Mouse (Mus musculus): Measurements from ENCODE around the gene Setd5. TPM values are rescaled to one million over a fixed set of nuclear protein-coding genes. Genes with fewer than 3 reads are reported as not detected.

Setd5 gene
- polyA plus RNA-seq, 1 experiment = 22.5 TPM

DNA sequence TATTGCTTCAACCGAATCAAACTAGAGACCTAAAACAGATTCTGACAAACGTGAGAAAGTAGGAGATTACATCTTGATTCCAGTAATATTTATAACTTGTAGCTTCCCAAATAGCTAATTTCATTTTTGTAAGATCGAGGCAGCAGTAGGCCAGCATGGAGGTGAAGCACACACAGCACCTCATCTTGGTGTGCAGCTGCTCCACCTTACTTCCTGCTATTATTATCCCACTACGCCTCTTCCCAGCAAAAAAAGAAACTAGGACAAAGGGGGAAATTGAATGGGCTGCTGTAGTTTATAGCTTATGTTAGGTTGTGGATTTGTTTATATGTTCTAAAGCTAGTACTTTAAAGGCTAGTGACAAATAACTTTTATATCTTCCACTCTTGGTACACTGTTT, 7.4 kb downstream of the Setd5 start:
- 52% methylated on average over 4 of the region's 4 CpGs for WGBS
- Histone ChIP-seq H3K4me1 (ENCODE audit: control insufficient read depth, insufficient read depth, insufficient read length) (peaks cover 8% of the 10 kb centered on the region), H3K4me3 (ENCODE audit: extremely low read depth, insufficient read depth, insufficient read length) (no peak overlapping the region), H3K36me3 (ENCODE audit: control insufficient read depth, insufficient read depth, low read length) (no peaks in the 10 kb centered on the region), H3K27me3 (ENCODE audit: control insufficient read depth, insufficient read depth, low read length) (no peaks in the 10 kb centered on the region), H3K27ac (ENCODE audit: insufficient read depth, low read length) (no peak overlapping the region)
- no peak for DNase-seq (ENCODE audit: low read depth in 1 of 2, low spot score in 2 of 2)
- no peak for TF ChIP-seq CTCF (IDR thresholded peaks at IDR 0.05; ENCODE audit: extremely low read depth, insufficient read depth, insufficient read length, insufficient replicate concordance)
- no peak for TF ChIP-seq POLR2A (IDR thresholded peaks at IDR 0.05; ENCODE audit: low read depth, low read length)

DNA sequence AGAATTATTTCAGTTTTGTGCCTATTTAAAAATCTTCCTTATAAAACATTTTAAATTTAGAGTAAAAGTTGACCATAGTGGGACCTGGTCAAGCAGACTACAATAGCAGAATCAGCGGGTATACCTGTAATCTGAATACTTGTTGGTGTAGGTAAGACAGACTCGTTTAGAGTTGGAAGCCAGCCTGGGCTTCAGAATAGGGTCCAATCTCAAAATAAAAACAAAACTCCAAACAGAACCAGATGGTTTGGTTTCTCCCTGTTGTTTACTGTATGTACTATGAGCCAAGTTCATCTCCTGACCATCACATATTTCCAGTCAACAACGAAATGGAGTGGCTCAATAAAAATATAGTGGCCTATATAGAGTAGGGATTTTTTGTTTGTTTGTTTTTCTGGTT, 16.0 kb downstream of the Setd5 start:
- TF ChIP-seq CTCF (IDR thresholded peaks at IDR 0.05; ENCODE audit: extremely low read depth, insufficient read depth, insufficient read length, insufficient replicate concordance) (no peak), POLR2A (IDR thresholded peaks at IDR 0.05; ENCODE audit: low read depth, low read length) (no peak)
- Histone ChIP-seq H3K36me3 (ENCODE audit: control insufficient read depth, insufficient read depth, low read length) (no peaks in the 10 kb centered on the region), H3K4me1 (ENCODE audit: control insufficient read depth, insufficient read depth, insufficient read length) (no peaks in the 10 kb centered on the region), H3K27ac (ENCODE audit: insufficient read depth, low read length) (no peak overlapping the region), H3K27me3 (ENCODE audit: control insufficient read depth, insufficient read depth, low read length) (no peaks in the 10 kb centered on the region), H3K4me3 (ENCODE audit: extremely low read depth, insufficient read depth, insufficient read length) (no peak overlapping the region)
- no peak for DNase-seq (ENCODE audit: low read depth in 1 of 2, low spot score in 2 of 2)
- 92% methylated on average over 3 of the region's 3 CpGs for WGBS

DNA sequence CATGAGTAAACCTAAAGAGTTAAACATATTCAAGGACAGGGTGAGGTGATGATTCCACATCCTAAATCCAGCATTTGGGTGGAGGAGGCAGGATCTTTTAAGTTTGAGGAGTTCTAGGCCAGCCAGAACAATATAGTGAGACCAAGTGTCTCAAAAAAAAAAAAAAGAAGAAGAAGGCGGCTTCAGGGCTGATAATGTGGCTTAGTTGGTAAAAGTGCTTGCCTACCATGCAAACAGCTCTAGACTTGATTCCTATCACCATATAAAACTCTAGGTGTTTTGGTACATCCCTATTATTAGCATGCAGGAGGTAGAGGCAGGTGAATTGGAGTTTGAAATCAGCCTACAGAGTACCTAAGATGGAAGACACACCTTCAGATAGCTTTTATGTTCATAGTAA, 18.4 kb downstream of the Setd5 start:
- WGBS = 88% methylated on average over 1 of the region's 1 CpGs
- TF ChIP-seq CTCF (IDR thresholded peaks at IDR 0.05; ENCODE audit: extremely low read depth, insufficient read depth, insufficient read length, insufficient replicate concordance) = no peak
- no peak for TF ChIP-seq POLR2A (IDR thresholded peaks at IDR 0.05; ENCODE audit: low read depth, low read length)

DNA sequence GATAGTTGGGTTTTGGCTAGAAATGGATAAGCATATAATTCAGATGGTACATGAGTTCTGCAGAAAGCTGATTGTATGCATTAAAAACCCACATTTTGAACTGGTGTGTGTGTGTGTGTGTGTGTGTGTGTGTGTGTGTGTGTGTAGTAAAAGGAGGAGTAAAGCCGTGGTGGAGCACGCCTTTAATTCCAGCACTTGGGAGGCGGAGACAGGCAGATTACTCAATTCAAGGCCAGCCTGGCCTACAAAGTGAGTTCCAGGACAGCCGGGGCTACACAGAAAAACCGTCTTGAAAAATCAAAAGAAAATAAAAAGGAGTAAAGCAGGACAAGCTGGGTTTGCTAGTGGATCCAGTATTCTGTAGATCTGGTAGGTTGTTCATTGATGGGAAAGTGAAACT, 20.5 kb downstream of the Setd5 start:
- 90% methylated on average over 5 of the region's 5 CpGs for WGBS
- Histone ChIP-seq H3K4me1 (ENCODE audit: control insufficient read depth, insufficient read depth, insufficient read length) (peaks cover 3% of the 10 kb centered on the region; the same call in 1 of the 2 replicates), H3K4me3 (ENCODE audit: extremely low read depth, insufficient read depth, insufficient read length) (no peak overlapping the region), H3K27ac (ENCODE audit: insufficient read depth, low read length) (no peak overlapping the region), H3K27me3 (ENCODE audit: control insufficient read depth, insufficient read depth, low read length) (no peaks in the 10 kb centered on the region), H3K36me3 (ENCODE audit: control insufficient read depth, insufficient read depth, low read length) (no peaks in the 10 kb centered on the region)
- DNase-seq (ENCODE audit: low read depth in 1 of 2, low spot score in 2 of 2) = no peak
- TF ChIP-seq POLR2A (IDR thresholded peaks at IDR 0.05; ENCODE audit: low read depth, low read length) = no peak
- no peak for TF ChIP-seq CTCF (IDR thresholded peaks at IDR 0.05; ENCODE audit: extremely low read depth, insufficient read depth, insufficient read length, insufficient replicate concordance)

More for the DNA sequence above, 18.4 kb downstream of the Setd5 start:
- H3K36me3 ChIP-seq (ENCODE audit: control insufficient read depth, insufficient read depth, low read length) = no peaks in the 10 kb centered on the region
- DNase-seq (ENCODE audit: low read depth in 1 of 2, low spot score in 2 of 2) = no peak
- H3K4me3 ChIP-seq (ENCODE audit: extremely low read depth, insufficient read depth, insufficient read length) = no peak overlapping the region
- peaks cover 3% of the 10 kb centered on the region; the same call in 1 of the 2 replicates for H3K4me1 ChIP-seq (ENCODE audit: control insufficient read depth, insufficient read depth, insufficient read length)
- no peaks in the 10 kb centered on the region for H3K27me3 ChIP-seq (ENCODE audit: control insufficient read depth, insufficient read depth, low read length)
- H3K27ac ChIP-seq (ENCODE audit: insufficient read depth, low read length) = no peak overlapping the region

DNA sequence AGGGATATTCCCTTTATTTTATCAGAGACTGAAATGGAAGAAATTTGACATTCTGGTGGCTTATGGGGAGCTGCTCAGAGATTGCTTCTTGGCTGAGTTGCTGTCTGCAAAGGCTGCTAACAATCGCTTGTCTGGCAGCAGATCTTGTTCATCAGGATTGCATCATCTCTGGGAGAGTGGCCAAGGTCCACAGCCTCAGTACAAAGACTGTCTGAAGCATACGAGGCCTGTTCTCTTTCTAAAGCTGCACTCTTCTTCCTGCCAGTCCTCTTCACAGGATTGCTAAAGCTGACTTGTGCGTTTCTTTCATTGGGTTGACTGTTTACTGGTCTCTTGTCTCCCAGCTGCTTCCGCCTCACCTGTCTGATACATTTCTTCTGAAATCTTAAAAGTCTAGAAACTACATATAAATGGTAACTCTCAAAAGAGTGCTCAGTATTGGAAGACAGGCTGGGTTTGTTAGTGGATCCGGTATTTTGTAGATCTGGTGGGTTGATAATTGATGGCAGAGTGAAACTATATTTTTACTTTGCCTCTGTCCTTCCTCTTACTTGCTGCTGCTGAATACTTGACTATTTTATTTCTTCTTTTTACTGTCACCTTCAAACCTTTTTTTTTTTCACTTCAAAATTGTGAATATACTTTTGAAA, 22.6 kb downstream of the Setd5 start:
- Histone ChIP-seq H3K4me3 (ENCODE audit: extremely low read depth, insufficient read depth, insufficient read length) (no peak overlapping the region), H3K36me3 (ENCODE audit: control insufficient read depth, insufficient read depth, low read length) (no peaks in the 10 kb centered on the region), H3K4me1 (ENCODE audit: control insufficient read depth, insufficient read depth, insufficient read length) (peaks cover 3% of the 10 kb centered on the region; the same call in 1 of the 2 replicates), H3K27me3 (ENCODE audit: control insufficient read depth, insufficient read depth, low read length) (no peaks in the 10 kb centered on the region), H3K27ac (ENCODE audit: insufficient read depth, low read length) (no peak overlapping the region; the same call in 1 of the 2 replicates)
- peak in 1 of 2 experiments; percentile 13 for DNase-seq (ENCODE audit: low read depth in 1 of 2, low spot score in 2 of 2)
- TF ChIP-seq CTCF (IDR thresholded peaks at IDR 0.05; ENCODE audit: extremely low read depth, insufficient read depth, insufficient read length, insufficient replicate concordance) = no peak
- WGBS = 29% methylated on average over 5 of the region's 5 CpGs

DNA sequence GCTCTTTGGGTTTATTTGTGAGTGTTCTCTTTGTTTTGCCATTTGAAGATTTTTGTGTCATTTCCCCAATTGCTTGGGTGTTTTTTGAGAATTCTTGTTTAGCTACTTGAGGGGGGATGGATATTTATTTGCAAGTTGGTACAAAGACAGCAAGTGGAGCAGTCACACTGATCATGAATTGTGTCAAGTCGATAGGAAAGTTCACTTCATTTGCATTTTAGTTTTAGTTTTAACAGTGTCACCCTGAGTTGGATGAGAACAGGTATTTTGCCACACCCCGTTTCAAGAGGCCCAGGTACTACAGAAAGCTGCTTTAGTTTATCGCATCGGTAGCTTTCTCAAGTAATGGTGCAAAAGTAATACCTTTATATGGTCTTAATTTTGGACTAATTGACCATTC, 25.4 kb downstream of the Setd5 start:
- H3K27ac ChIP-seq (ENCODE audit: insufficient read depth, low read length) = no peak overlapping the region
- H3K4me3 ChIP-seq (ENCODE audit: extremely low read depth, insufficient read depth, insufficient read length) = no peak overlapping the region
- peaks cover 6% of the 10 kb centered on the region; the same call in 1 of the 2 replicates for H3K36me3 ChIP-seq (ENCODE audit: control insufficient read depth, insufficient read depth, low read length)
- no peaks in the 10 kb centered on the region for H3K27me3 ChIP-seq (ENCODE audit: control insufficient read depth, insufficient read depth, low read length)
- H3K4me1 ChIP-seq (ENCODE audit: control insufficient read depth, insufficient read depth, insufficient read length) = peaks cover 3% of the 10 kb centered on the region; the same call in 1 of the 2 replicates
- DNase-seq (ENCODE audit: low read depth in 1 of 2, low spot score in 2 of 2) = no peak
- TF ChIP-seq POLR2A (IDR thresholded peaks at IDR 0.05; ENCODE audit: low read depth, low read length) (no peak), CTCF (IDR thresholded peaks at IDR 0.05; ENCODE audit: extremely low read depth, insufficient read depth, insufficient read length, insufficient replicate concordance) (no peak)
- 76% methylated on average over 4 of the region's 4 CpGs for WGBS

DNA sequence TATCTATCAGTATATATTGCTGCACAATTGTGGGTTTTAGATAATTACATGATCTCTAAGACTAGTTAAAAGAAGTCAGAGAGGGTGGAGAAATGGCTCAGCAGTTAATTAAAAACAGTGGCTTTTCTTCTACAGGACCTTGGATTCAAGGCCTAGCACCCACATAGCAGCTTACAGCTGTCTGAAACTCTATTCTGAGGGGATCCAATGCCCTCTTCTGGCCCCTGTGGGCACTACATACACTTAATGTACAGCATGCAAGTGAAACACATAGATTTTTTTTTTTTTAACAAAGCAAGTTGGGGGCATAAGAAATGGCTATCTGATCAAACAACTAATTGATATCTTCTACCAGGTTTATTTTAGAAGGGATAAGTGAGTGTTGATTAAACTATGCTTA, 26.6 kb downstream of the Setd5 start:
- DNase-seq (ENCODE audit: low read depth in 1 of 2, low spot score in 2 of 2) = peak; percentile 47 to 70
- H3K27me3 ChIP-seq (ENCODE audit: control insufficient read depth, insufficient read depth, low read length) = no peaks in the 10 kb centered on the region
- peaks cover 3% of the 10 kb centered on the region; the same call in 1 of the 2 replicates for H3K4me1 ChIP-seq (ENCODE audit: control insufficient read depth, insufficient read depth, insufficient read length)

More for the DNA sequence above, 26.6 kb downstream of the Setd5 start:
- peak; percentile 24; the same call in 1 of the 2 replicates for TF ChIP-seq CTCF (IDR thresholded peaks at IDR 0.05; ENCODE audit: extremely low read depth, insufficient read depth, insufficient read length, insufficient replicate concordance)
- no peak for TF ChIP-seq POLR2A (IDR thresholded peaks at IDR 0.05; ENCODE audit: low read depth, low read length)
- H3K4me3 ChIP-seq (ENCODE audit: extremely low read depth, insufficient read depth, insufficient read length) = no peak overlapping the region
- no peak overlapping the region for H3K27ac ChIP-seq (ENCODE audit: insufficient read depth, low read length)
- peaks cover 6% of the 10 kb centered on the region; the same call in 1 of the 2 replicates for H3K36me3 ChIP-seq (ENCODE audit: control insufficient read depth, insufficient read depth, low read length)
